Mouse (Mus musculus) left cerebral cortex, adult 11 months (tissue): ENCODE measurements around the gene Grb10.

Experiments
- DNase-seq: peaks from one replicate; pipeline ENCODE4 v3.0.0; 2022; ENCODE audit warnings: low spot score

The Grb10 gene

DNA sequence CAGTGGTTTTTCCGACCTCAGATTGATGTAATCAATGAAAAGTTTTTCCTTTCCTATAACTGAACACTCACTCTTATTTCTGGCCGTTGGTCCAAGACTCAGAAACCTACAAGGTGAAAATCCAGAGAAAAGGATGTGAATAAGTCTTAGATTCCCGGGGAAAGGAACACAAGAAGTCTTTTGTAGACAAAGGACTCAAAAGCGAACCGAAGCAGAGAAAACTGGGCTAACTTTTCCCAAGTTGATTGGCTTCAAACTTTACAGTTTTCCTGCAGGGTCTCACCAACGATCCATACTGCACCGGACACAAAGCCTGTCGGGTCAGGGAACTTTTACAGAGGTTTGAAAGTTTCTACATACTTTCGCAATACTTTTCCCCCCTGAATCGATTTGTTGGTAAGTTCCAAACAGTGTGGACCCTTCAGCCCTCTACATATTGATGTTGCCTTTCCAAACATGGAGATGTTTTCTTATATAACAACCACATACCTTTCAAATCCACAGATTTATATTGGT lies at the start of gene Grb10:
Gene Grb10 (minus strand): TSS at position 214 of the 516 bp plus-strand sequence.
- no peak for DNase-seq

DNA sequence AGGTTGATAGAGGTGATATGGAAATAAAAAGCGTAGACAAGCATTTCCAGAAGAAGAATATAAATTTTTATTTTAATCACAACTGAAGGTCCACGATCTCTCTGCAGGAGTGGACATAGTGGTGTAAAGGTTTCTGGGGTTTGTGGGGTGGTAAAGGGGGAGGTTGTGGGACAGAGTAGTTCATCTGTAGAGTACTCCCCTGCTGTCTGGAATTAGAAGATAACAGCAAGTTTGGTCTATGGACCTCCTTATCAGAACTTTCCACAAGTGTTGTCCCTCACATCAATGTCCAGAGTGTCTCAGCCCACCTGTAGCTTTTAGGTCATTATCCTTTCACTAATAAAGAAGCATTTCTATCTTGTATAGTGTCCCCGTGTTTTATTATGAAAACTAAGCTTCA lies 43.2 kb upstream of the Grb10 start:
- no peak for DNase-seq

DNA sequence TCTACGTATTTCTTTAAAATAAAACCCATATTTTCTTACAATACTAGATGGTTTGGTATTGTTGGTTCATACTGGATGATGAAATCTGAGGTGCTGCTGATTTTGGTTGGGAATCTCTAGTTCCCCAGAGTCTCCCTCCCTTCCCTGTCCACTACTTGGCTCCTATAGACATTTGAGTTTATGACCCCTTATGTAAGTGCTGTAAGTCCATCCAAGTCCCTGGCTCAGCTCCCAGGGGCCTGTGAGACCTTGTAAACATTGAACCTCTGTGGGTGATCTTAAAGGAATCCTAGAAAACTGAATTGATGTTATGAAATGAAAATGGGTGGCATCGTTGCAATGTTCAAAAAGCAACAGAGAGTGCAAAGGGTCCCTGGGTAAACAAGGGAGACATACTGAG lies 40.7 kb upstream of the Grb10 start:
- DNase-seq, result no peak

DNA sequence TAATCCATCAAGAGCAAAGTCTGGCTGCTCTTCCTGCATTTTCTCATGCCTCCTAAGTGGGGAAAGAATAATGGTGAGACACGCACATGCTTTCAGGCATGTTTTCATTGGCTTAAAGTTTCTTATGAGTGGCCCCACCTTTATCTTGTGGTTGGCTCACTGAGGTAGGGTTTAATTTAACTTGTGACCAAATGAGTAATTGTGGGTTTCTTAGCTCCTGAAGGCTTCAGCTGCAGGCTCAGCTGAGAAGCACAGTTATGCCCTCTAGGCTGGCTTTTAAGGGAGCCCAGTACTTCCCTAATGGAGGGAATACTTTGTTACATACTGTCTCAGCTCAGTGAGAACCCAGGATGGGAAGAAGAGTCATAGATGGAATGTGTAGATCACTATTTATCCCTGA lies 37.0 kb upstream of the Grb10 start:
- DNase-seq, result no peak

DNA sequence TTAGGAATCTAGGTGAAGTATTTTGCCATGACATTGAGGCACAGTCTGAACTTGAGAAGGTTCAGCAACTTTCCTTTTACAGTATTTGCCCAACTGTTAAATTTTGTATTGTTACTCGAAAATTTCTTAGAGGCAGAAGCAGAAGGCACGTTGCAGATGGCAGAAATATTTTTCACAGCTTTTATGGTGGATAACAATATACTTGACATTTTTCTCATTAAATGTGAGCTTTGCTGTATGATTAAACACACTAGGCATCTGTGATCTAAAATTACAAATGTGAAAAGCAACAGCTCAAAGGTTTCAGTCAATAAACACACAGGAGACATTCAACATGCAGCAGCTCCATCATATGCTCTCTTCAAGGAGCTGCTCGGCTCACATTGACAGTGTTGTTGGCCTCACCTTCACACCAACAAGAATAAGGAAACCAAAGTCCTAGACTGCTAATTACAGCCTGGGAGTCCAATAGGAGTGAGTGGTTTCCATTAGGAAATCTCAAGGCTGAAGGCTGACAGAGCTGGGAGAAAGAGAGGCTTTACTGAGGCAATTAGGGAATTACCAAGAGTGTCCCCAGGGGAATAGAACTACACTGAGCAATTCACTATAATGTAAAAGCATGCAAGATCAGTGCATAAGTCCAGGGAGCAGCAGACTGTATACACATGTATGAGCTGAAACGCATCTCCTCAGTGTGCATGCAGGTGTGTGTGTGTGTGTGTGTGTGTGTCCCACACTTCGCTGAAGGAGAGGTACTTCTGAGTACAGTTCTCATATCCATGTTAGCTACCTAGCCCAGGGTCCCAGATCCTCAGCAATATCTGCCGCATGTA lies 35.1 kb upstream of the Grb10 start:
- DNase-seq, result no peak

DNA sequence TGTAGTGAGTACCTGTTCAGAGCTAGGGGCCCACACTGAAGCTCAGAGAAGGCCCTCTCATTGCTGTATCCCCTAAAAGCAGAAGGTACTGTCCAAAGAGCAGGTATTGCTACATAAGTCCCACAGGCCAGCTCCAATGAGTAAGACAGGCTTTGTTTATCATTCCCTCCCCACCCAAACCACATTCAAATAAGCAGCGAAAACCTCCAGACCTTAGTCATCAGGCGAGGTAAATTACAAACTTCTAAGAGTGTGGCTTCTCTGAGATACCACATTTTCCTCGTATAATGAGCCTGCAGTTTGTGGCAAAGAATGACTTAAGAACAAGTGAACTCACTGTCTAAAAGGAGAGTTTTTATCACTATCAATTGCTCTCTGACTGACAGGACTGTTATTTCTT lies 33.8 kb upstream of the Grb10 start:
- DNase-seq, result no peak

DNA sequence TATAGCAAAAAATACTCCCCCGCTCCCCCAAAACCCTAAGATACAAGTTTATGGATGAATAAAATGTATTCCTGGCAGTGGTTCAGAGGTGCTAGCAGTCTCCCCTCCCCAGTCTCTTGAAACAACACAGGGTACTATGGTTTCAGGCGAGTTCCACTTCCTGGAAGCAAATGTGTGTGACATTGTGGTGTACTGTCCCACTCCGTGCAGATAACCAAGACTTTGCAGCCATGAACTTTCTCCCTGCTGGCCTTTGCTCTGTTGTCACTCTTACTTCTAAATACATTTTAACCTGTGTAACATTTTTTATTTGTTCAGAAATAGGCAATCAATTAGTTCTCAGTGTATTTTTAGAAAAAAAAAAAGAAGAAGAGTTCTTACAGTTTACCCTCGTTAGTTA lies 20.5 kb upstream of the Grb10 start:
- no peak for DNase-seq

DNA sequence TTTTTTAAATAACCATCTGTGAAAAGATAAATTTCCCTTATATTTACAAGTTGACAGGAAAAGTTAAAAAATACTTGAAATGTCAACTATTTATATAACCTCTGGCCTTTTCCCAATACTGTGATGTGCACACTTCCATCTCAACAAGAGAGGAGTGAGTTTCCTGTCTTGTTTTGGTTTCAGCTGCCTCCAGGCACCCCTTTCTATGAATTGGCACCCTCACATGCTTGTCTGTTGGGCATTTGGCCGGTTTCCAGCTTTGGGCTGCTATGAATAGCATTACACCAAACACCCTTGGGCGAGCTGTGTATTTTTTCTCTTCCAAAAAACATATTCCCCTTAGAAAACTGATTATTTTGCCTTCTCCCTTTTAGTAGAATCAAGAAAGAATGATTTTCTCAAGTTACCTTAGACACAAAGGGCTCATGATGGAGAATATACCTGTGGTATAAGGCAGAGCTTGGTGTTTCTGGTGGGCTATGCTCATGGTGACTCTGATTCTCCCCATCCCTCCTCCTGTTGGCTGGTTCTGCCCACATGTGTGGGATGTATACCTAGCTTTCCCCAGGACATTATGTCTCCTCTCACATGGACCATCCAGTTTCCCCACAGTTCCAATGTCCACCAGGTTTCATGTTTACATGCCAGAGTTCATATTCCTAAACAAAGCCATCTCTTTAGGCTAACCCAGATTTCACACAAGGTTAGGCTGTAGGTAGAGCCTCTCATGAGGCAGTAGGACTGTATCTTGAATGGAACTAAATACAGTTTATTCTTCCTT lies 10.3 kb upstream of the Grb10 start:
- no peak for DNase-seq

DNA sequence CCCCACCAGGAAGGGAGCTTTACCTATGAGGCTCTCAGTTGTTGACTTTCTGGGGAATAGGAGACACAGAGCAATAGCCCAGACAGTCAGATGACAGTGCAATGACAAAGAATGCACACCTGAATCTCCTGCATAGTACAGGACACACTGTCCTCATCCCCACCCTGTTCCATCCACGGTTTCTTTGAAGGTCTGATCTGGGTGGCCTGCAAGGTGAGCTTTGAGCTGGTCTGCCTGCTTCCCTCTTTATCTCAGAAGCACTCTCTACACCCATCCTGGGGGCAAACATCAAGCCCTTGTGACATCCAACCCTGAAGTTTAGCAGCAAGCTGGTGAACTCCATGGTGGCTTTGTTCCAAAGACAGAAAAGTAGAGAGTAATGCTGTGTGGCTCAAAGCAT lies 9.7 kb upstream of the Grb10 start:
- no peak for DNase-seq

DNA sequence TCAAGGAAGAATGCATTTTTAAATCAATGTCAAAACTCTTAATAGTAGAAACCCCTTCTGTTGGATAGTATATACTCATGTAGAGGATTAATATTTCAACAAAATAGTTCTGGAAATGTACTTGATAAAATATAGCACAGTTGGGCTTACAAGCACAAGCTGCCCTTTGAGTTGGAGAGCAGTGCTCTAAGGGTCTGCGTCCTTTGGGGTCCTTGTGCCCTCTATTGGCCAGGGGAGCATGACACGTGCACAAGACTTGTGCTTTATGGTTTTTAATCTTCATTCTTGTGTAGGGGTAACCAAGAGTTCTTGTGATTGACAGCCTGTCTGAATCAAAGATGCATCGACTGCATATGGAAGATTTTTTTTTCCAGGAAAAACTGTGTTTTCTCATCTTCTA lies 5.8 kb upstream of the Grb10 start:
- no peak for DNase-seq

DNA sequence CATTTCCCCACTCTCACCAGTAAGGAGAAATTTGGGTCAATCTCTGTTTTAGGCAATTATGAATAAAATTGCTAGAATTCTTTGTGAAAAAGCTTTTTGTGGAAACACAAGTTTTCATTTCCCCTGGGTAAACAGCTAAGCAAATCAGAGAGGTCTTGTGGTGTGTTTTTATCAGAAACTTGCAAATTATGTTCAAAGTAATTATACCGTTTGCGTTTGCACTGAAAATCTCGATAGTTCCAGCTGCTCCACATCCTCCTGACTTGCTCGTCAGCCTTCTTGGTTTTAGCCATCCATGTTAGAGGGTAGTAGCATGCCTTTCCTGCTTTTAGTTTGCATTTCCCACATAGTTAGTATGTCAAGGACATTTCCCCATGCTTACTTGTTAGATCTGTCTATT lies 3.3 kb upstream of the Grb10 start:
- no peak for DNase-seq

DNA sequence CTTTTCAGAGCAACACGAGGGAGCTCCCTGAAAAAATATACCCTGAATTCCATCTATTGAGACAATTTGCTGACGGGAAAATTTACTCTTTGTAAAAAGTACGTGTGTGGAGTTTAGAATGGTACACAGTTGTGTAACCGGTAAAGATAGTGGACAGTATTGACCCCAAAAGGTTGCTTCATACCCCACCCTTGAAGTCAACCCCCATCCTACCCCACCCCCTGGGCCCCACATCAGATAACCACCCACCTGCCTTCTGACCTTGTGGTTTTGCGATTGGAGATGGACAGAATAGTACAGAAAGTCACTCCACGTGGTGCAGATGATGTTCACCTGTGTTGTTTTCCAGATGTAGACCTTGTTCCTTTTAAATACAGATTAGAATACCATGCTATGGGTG lies 2.9 kb upstream of the Grb10 start:
- no peak for DNase-seq

DNA sequence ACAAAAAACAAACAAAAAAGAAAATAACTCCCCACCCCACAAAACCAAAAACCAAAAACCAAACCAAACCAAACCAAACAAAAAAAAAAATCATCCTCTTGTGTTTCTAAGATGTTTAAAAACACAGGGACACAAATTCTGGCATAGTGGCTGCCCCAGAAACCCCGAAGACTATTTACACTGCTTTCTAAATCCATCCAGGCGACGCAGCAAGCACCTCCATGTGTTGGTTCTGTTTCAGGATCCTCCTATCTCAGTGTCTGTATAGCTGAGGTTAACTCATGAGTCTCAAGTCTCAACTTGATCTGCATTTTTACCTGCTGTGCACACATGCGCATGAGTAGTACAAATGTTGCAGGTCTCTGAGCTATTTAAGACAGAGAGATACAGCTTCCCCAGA lies 1.9 kb upstream of the Grb10 start:
- no peak for DNase-seq

DNA sequence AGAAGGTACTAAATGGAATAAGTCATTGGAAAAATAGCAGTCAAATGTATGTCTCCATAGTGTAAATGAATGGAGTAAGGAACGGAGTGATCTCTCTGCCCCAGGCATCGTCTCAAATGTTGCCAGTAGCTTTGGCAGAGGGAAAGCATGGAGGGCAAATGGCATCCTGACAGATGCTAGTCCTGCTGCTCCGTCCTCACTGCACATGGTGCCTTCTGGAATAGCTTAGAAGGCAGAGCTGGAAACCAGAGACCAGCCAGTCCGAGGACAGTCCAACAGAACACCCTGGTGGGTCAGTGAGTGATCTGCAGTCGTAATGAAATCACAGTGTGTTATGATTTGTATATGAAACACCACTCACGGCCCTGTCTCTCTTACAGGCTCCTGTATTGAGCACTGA lies 1.3 kb upstream of the Grb10 start:
- no peak for DNase-seq

DNA sequence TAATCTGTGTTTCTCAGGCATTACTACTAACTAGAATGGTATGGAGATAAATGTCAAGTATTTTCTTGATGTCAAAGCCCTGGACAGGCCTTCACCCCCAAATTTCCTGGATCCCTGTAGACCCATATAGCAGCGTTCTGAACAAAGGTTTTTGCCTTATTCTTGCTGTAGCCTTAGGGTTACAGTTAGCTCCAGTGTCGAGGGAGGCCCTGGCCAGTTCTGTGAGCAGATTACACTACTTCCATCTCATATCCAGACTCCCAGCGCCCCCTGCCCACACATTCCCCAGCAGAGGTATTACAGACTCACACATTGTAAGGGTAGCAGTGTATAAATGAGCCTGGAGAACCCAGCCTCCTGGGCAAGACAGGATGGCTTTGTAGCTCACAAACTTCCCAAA lies 615 bp upstream of the Grb10 start:
- DNase-seq, result no peak

DNA sequence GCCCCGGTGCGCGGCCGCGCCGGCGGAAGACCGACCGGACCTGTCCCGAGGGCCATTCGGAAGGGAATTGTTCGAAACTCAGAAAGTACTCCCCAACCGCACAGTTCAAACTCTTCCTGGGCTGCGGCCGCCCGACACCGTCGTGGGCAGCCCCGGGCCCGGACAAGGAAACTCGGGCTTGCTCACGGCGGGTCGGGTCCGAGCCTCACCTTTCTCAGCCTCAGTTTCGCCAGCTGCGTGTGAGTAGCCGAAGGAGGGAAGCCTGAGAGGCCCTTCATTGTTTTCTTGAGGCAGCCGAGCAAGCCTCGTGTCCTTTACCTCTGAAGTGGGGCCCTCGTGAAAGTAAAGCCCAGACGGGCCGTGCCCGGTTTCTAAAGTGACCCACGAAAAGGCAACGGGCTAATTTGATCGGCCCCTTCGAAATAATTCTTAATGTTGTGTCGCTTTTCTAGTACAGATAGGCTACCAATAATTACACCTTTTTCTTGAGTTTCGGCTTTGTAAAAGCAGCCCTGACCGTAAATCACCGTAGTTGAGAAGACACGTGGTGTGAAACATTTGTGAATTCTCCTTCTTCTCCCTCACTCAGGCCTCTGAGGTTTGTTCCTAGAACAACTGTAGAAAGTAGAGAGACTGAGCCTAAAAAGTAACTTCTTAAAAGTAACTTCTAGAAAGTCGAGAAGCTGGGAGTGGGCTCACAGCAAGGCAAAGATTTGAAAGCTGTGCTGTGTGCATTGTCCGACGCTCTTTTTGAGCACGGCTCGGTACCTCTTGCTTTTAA lies 604 bp downstream of the Grb10 start:
- DNase-seq, result no peak

DNA sequence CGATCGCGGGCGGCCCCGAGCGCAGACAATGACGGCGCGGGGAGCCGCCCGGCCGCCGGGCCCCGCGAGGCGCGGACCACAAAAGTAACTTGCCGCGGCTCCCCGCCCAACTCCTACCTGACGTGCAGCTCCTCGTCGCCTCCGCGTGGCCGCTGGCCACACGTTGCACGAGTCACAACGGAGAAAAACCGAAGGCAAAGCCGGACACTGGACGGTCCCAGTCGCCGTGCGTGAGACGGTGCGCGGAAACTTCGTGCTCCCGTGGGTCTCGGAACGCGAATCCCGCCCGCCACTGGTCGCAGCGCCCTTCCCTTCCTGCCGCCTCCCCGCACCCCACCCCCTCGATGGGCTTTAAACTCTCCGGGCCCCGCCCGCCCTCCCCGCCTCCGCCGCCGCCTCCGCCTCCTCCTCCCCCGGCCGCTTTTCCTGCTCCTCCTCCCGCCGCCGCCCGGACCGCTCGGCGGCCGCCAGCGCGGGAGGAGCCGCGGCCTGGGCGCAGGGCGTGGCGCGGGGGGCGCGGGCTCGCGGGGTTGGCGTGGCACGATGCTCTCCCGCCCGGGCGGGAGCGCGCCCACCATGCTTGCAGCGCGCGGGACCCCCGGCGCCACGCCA lies 1.3 kb downstream of the Grb10 start:
- no peak for DNase-seq

DNA sequence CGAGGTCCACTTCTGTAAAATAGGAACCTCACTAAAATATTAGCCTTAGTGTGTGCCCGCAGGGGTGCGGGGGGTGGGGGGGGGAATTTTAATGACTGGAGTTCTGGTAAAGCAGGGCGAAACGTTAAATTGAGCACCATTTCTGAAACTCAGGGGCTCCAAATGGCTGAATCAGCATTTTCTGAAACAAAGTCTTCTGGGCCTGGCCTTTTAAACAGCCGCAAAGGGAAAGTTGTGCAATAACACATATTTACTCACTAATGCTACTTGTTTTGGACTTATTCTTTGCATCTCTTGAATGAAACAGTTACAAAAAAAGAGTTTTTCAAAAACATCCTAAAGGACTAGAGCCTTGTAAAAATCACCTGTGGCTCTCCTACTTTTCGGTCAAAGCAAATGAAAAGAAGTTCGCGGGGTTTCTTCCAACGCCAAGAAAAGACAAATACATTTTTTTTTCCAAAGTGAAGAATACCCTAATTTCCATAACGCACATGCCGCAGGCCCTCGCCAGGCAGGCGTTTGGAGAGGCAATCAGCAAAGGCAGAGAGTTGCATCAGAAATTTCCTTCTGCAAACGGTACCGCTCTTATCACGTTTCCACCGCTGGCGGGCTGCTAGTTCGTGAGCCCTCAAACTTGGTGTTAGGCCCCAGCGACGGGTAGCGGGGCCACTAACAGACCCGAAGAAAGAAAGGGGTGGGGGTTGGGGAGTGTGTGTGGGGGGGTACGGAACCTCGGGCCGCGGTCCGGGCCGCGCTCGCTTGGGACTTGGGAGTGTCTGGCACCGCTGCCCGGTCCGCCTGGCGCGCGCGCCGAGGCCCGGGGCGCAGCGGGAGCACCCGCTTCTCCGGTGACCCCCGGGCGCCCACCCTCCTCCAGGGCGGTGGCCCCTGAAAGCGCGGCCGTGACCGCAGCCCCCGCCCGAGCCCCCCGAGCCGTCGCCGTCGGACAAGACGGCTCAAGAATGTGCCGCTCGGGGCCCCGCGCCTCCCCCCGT lies 2.3 kb downstream of the Grb10 start:
- no peak for DNase-seq

DNA sequence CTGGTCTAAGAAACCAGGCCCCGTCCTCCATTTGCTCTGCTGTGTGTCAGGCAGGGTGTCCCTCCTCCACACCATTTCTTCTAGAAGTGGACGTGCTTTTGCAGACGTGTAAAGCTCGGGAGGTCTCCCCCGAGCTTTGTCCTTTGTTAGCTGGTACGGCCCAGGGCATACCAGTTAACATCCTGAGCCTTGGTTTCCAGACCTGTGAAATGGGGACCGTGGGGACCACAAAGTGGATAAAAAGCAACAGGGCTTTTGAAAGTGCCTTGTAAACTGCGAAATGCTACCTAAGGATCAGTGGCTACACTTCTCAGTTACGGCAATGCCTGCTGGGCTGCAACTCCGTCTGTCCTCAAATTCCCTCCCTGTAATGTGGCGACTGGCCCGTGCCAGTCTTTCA lies 3.2 kb downstream of the Grb10 start:
- DNase-seq, result no peak

DNA sequence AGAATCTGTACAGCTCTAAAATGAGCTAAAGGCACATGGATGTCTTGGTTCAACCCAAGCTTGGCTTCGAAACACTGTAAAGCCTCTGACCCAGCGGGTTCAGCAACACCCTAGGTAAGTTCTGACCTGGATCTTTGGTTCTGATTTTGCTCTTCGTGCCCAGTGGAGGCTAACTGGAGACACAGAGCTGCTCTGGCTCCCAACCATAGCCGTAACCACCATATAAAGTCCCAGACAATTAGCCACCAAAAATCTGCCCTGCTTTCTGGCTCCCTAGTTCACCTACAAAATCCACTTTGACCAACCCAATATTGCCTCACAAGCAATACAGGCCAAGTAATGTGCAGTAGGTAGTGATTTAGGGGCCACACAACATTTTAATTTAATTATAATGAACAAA lies 3.7 kb downstream of the Grb10 start:
- no peak for DNase-seq

DNA sequence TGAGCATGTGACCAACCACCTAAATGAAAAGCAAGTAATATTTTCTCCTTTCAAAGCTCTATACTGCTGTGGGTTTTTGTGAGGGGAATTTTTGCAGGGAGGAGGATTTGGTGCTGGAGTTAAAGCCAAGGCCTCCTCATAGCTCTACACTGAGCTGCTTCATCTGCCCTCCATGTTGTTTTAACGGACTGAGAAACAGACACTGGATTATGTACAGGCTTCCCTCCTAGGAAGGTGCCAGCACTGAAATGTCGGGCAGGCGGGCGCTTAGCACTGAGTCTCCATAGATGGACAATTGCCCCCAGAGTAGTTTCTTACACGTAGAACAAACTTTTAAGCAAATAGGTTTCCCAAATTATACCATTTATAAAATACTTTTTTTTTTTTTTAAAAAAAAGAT lies 4.1 kb downstream of the Grb10 start:
- no peak for DNase-seq
